Mouse (Mus musculus) stomach, embryonic 16.5 days (tissue): ENCODE results near the gene Frmd6. TPM values are rescaled to one million over a fixed set of nuclear protein-coding genes. Genes with fewer than 3 reads are reported as not detected.

Experiments
- ATAC-seq: fragments of 200-750 bp; cut with Nextera tagmentation; 2 replicates; pipeline ENCODE4 v1.8.0; 2017; ENCODE audit warnings: moderate number of reproducible peaks, moderate TSS enrichment; ENCODE audit not compliant: insufficient read depth, low FRiP score
- H3K27ac ChIP-seq: fragments of 300-500 bp; sonication (generic); 2 replicates; pipeline ENCODE4 v1.5.1; 2014; ENCODE audit warnings: low read length
- H3K27me3 ChIP-seq: fragments of 300-500 bp; sonication (generic); 2 replicates; pipeline ENCODE4 v1.6.1; 2014; ENCODE audit warnings: low read length, control low read depth, mixed read lengths; ENCODE audit not compliant: control insufficient read depth, insufficient read depth
- H3K36me3 ChIP-seq: fragments of 300-500 bp; sonication (generic); 2 replicates; pipeline ENCODE4 v1.6.1; 2014; ENCODE audit warnings: low read length; ENCODE audit not compliant: control insufficient read depth, insufficient read depth
- H3K4me1 ChIP-seq: fragments of 300-500 bp; sonication (generic); 2 replicates; pipeline ENCODE4 v1.6.1; 2014; ENCODE audit warnings: low read length, control low read depth, mixed read lengths; ENCODE audit not compliant: control insufficient read depth, insufficient read depth
- H3K4me2 ChIP-seq: fragments of 300-500 bp; sonication (generic); 2 replicates; pipeline ENCODE4 v1.6.1; 2014; ENCODE audit warnings: low read depth, low read length, mixed read lengths
- H3K4me3 ChIP-seq: fragments of 300-500 bp; sonication (generic); replicated peaks from 2 replicates; pipeline ENCODE4 v1.5.1; 2014; ENCODE audit warnings: mild to moderate bottlenecking, low read length
- H3K9ac ChIP-seq: fragments of 300-500 bp; sonication (generic); 2 replicates; pipeline ENCODE4 v1.6.1; 2014; ENCODE audit warnings: low read length
- H3K9me3 ChIP-seq: fragments of 300-500 bp; sonication (generic); replicated peaks from 2 replicates; pipeline ENCODE4 v1.6.1; 2016; ENCODE audit warnings: low read length, control low read depth; ENCODE audit not compliant: control insufficient read depth
- WGBS: fragments of 180-500 bp; shearing (Covaris S2); extraction: QIAGEN DNeasy Blood & Tissue Kit; methylation state at CpG from one replicate; pipeline ENCODE4 v1.1.7; 2014; 5-methylcytosine and 5-hydroxymethylcytosine counted together
- polyA plus RNA-seq: library from polyadenylated mRNA; unstranded; fragments of >200 nt; fragmentation: Nextera tagmentation; extraction: Ambion mirVana; gene quantifications from 2 replicates; pipeline ENCODE4 v1.2.1, GENCODE M21; 2015

Gene Frmd6
- polyA plus RNA-seq, 1 experiment from 2014 or later = 35.9 TPM

DNA sequence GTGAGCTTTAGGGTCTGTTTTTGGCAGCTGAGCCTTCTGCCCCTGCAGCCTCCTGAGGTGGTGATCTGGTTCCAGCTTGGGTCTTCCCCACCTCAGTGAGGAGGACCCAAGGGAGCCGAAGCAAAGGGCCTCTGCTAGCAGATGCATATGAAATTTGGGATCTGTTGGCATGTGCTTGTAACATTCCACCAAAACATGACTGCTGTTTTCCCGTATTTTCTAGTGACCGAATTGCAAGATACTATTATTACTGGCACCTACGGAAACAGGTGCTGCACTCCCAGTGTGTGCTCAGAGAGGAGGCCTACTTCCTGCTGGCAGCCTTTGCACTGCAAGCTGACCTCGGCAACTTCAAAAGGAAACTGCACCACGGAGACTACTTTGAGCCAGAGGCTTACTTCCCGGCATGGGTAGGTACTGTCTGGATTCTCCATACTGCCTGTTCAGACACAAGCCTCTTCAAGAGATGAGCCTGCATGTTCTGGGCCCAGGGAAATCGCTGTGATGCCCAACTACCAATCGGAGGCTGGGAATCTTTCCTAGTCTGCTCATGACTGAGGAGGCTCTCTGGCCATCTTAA, 55.2 kb downstream of the Frmd6 start:
- ATAC-seq = no peak
- no peak overlapping the region for H3K9ac ChIP-seq
- H3K4me2 ChIP-seq = no peak overlapping the region
- no peaks in the 10 kb centered on the region for H3K9me3 ChIP-seq
- H3K27ac ChIP-seq = no peak overlapping the region
- H3K4me3 ChIP-seq = no peak overlapping the region
- H3K4me1 ChIP-seq = no peaks in the 10 kb centered on the region
- H3K27me3 ChIP-seq = no peaks in the 10 kb centered on the region
- 0 out of 2 replicates have a peak, but pooled peaks cover 3% of the 10 kb centered on the region for H3K36me3 ChIP-seq
- 69% methylated on average over 9 of the region's 9 CpGs for WGBS

DNA sequence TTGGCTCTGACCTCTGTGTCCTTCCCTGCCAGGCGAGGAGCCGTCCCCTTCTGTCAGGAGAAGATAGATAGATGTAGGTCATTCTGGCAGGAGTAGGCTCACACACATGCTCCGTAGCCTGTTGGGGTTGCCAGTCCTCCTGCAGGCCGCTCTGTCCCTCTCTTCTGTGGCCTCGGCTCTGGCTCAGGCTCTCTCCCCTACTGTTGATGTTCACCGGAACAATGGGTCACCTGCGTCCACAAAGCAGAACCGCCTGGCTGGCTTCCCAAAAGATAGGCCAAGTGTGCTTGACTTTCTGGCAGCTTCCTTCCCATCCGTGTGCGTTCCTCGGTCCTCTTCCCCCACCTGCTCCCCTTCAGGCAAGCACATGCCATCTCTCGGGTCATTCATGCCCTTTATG, 56.0 kb downstream of the Frmd6 start:
- no peaks in the 10 kb centered on the region for H3K27me3 ChIP-seq
- no peaks in the 10 kb centered on the region for H3K9me3 ChIP-seq
- no peak overlapping the region for H3K27ac ChIP-seq
- no peaks in the 10 kb centered on the region for H3K4me1 ChIP-seq
- no peak overlapping the region for H3K4me2 ChIP-seq
- ATAC-seq = no peak
- 72% methylated on average over 12 of the region's 12 CpGs for WGBS
- 0 out of 2 replicates have a peak, but pooled peaks cover 3% of the 10 kb centered on the region for H3K36me3 ChIP-seq
- H3K9ac ChIP-seq = no peak overlapping the region
- H3K4me3 ChIP-seq = no peak overlapping the region

DNA sequence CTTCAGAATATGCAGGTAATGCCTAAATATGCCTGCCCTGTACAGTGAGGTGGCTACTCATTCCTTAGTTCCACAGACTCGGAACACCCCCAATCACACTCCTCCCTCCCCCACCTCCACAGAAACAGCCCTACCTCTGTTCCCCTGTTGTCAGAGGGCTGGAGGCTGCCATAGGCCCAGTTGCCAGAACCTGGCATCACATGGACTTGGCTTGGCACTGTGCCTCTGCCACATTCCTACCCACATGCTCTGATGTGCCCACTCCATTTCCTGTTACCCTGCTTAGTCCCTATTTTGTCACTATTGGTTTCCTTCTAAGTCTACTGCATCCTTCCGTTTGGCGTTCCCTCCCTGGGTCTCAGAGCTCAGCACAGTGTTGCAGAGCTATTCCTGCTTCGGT, 56.5 kb downstream of the Frmd6 start:
- no peak overlapping the region for H3K9ac ChIP-seq
- 0 out of 2 replicates have a peak, but pooled peaks cover 3% of the 10 kb centered on the region for H3K36me3 ChIP-seq
- H3K4me1 ChIP-seq = no peaks in the 10 kb centered on the region
- no peak overlapping the region for H3K4me2 ChIP-seq
- WGBS = 91% methylated on average over 4 of the region's 4 CpGs
- H3K9me3 ChIP-seq = no peaks in the 10 kb centered on the region
- no peak overlapping the region for H3K4me3 ChIP-seq
- no peaks in the 10 kb centered on the region for H3K27me3 ChIP-seq
- no peak for ATAC-seq
- H3K27ac ChIP-seq = no peak overlapping the region

DNA sequence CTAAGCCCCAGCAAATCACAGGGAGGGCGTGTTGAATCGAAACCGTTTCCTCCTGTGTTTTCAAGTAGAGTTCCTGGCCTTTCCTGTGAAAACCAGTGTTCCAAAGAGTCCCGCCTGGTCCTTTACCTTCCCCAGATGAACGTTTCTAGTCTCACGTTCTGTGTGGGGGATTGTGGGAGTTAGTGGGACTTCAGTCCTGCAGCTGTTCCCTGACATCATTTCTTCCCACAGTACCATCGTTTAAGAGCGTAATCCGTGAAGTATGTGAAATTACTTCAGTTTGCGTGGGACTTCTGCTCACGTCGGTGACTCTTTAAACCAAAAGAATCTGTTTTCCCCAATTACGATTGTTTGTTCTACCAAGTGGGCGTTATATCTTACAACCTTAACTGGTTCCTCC, 57.8 kb downstream of the Frmd6 start:
- Histone ChIP-seq H3K27ac (no peak overlapping the region), H3K9me3 (no peaks in the 10 kb centered on the region), H3K4me3 (no peak overlapping the region), H3K36me3 (0 out of 2 replicates have a peak, but pooled peaks cover 3% of the 10 kb centered on the region), H3K4me1 (no peaks in the 10 kb centered on the region), H3K4me2 (no peak overlapping the region), H3K9ac (no peak overlapping the region), H3K27me3 (no peaks in the 10 kb centered on the region)
- 91% methylated on average over 14 of the region's 14 CpGs for WGBS
- no peak for ATAC-seq

DNA sequence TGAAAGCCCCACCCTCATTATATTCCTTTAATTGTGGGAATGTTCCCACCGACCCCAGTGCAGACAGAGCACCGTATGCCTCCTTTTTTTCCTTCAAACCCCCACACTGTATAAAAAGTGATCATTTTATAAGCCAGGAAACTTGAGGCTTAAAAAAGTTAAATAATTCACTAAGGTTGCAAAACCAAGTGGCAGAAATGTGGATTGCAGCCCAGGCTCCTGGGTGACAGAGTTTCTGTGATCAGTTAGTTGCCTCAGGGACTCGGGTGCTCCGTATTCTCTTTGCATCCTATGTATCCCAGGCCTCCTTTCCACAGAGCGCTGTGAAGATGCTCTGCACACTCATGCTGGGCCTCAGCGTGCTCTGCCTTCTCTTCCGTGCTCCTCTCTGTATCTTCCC, 58.8 kb downstream of the Frmd6 start:
- no peak overlapping the region for H3K9ac ChIP-seq
- WGBS = 86% methylated on average over 7 of the region's 7 CpGs
- no peak for ATAC-seq
- 0 out of 2 replicates have a peak, but pooled peaks cover 3% of the 10 kb centered on the region for H3K36me3 ChIP-seq
- H3K4me3 ChIP-seq = no peak overlapping the region
- H3K4me1 ChIP-seq = no peaks in the 10 kb centered on the region
- H3K27ac ChIP-seq = no peak overlapping the region
- H3K9me3 ChIP-seq = no peaks in the 10 kb centered on the region
- H3K4me2 ChIP-seq = no peak overlapping the region
- H3K27me3 ChIP-seq = no peaks in the 10 kb centered on the region

DNA sequence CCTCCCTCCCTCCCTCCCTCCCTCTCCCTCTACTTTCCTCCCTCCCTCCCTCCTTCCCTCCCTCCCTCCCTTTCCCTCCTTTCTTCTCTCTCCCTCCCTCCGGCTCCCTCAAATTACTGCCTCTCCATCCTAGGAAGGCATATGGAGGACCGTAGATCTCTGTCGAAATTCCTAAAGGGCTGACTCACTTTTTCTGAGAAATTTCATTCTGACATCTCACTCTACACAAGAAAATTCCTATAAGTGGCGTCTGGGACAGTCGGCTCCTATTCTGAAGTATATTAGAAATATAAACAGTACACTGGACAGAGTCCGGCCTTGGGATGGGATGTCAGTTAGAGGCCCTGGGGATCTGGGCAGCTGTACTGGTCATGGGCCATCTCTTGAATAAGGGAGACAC, 59.7 kb downstream of the Frmd6 start:
- no peaks in the 10 kb centered on the region for H3K9me3 ChIP-seq
- H3K4me2 ChIP-seq = no peak overlapping the region
- 0 out of 2 replicates have a peak, but pooled peaks cover 8% of the 10 kb centered on the region for H3K36me3 ChIP-seq
- H3K4me3 ChIP-seq = no peak overlapping the region
- no peaks in the 10 kb centered on the region for H3K27me3 ChIP-seq
- H3K4me1 ChIP-seq = no peaks in the 10 kb centered on the region
- ATAC-seq = peak; percentile 44; the same call in 1 of the 2 replicates
- WGBS = 53% methylated on average over 5 of the region's 6 CpGs
- H3K9ac ChIP-seq = no peak overlapping the region
- H3K27ac ChIP-seq = no peak overlapping the region

DNA sequence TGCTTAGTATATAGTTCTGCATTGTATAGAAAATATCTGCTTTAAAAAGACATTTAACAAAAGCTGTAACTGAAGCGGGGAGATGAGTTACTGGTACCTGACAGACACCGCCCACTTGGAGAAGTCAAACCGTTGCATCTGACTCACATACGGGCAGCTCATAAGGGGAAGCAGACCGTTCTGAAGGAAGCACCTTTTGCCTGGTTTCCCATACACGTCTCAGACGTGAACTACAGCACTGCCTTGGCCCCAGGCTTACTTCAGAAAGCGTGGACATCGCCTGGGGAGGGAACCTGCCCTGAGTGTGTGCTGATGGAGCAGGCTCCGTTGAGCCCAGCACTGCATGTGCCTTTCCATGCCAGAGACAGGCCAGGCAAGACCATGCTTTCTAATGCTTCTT, 60.3 kb downstream of the Frmd6 start:
- Histone ChIP-seq H3K27ac (no peak overlapping the region), H3K4me3 (no peak overlapping the region), H3K9ac (no peak overlapping the region), H3K9me3 (no peaks in the 10 kb centered on the region), H3K4me1 (no peaks in the 10 kb centered on the region), H3K4me2 (no peak overlapping the region), H3K27me3 (no peaks in the 10 kb centered on the region), H3K36me3 (0 out of 2 replicates have a peak, but pooled peaks cover 8% of the 10 kb centered on the region)
- no peak for ATAC-seq
- WGBS = 81% methylated on average over 10 of the region's 10 CpGs

DNA sequence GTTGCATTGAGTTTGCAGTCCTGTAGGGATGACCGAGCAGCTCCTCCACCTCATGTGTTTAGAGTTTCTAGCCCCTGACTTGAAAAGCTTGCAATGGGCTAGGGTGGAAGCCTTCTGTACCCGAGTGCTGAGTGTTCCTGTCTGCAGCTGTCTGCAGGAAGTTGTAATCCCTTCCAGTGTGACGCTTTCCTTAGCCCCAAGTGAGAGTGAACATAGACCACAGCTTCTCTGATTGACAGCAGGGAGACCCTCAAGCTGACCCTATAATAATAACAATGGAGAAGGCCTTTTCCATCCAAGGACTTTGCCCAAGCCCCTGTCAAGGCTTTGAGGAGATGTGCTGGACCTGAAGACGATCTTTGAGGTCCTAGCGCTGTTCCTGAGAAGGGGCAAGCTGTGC, 65.1 kb downstream of the Frmd6 start:
- Histone ChIP-seq H3K9ac (no peak overlapping the region), H3K4me1 (no peaks in the 10 kb centered on the region), H3K36me3 (0 out of 2 replicates have a peak, but pooled peaks cover 8% of the 10 kb centered on the region), H3K27me3 (no peaks in the 10 kb centered on the region), H3K4me3 (no peak overlapping the region), H3K9me3 (no peaks in the 10 kb centered on the region), H3K4me2 (no peak overlapping the region), H3K27ac (no peak overlapping the region)
- ATAC-seq = no peak
- 78% methylated on average over 5 of the region's 5 CpGs for WGBS

DNA sequence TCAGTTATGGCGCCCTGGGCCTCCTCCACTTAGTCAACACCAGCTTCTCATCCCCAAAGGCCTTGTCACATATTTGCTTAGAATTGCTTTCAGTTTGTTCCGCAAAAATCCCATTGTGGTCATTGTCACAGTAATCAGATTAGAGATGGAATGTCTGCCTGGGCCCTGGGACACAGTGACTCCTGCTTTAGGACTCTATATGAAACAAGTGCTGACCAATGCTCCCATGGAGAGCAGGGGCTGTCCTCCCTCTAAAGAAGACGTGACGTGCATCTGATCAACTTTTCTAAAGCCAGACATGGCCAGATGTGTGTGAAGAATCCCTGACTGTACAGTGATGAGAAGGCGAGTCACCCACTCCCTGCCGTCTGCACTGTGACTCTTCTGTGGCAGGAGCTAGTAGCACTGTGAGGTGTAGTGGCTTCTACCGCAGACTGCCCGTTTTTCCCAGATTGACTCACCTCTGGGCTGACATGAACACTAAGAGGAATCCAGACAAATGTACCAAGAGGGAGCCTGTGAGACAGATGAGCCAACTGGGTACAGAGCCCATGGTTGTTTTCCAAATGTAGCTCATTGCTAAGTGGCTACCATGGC, 65.7 kb downstream of the Frmd6 start:
- Histone ChIP-seq H3K4me2 (no peak overlapping the region), H3K36me3 (0 out of 2 replicates have a peak, but pooled peaks cover 10% of the 10 kb centered on the region), H3K9ac (no peak overlapping the region), H3K4me3 (no peak overlapping the region), H3K27me3 (no peaks in the 10 kb centered on the region), H3K27ac (no peak overlapping the region), H3K9me3 (no peaks in the 10 kb centered on the region), H3K4me1 (no peaks in the 10 kb centered on the region)
- 89% methylated on average over 8 of the region's 8 CpGs for WGBS
- ATAC-seq = no peak
